Mouse (Mus musculus): ENCODE results near the gene Serpina1e.
"Not testable (repeated sequence)": the region's sequence is repeated elsewhere in the genome, so short reads cannot be mapped to it uniquely, and the experiment has no call there.

Gene Serpina1e

GRCm38 (mm10) chr12:103963288-103963687, 4.5 kb upstream of the Serpina1e start:
- in situ Hi-C loops (cut with MboI, MseI), result loop anchor here (25.0 kb wide), 1 partner anchor 1374 kb away; the partner anchor contains the start of gene Tunar

DNA sequence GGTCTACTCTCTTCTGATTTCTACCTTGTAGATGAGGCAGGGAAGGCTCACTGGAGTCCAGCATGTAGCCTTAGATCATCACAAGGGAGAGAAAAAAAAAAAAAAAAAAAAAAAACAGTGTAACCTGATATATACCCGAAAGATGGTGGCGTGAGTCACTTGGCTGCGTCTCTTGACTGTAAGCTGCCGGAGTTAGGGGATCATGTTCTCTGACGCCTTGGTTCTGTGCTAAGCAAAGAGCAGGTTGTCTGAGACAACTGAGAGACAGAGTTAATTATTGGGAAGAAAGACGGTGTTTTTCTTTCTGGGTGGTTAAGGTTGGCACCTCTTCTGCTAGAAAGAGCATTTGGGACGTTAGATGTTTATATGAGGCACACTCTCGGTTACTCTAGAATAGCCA, 4.1 kb upstream of the Serpina1e start:
- in situ Hi-C loops (cut with MboI, MseI), result loop anchor here (25.0 kb wide), 1 partner anchor 1374 kb away; the partner anchor contains the start of gene Tunar

DNA sequence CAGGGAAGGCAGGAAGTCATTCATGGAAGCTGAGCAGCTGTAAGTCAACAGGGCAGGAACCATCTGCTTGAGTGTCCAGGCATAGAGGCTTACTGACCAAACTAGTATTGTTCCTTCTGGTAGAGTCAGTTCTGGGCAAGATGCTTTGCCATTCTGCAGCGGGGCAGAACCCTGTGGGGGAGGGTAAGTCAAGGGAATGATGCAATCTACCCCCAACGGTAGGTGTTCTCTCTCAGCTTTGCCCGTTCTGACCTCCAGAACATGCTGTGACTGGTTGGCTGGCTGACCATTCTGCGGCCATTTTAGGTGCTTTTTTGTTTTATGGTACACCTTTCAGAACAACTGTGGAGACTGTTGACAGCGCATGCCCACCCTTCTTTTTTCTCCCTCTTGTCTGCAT, 3.6 kb upstream of the Serpina1e start:
- in situ Hi-C loops (cut with MboI, MseI), result loop anchor here (25.0 kb wide), 1 partner anchor 1375 kb away; the partner anchor contains the start of gene Tunar

GRCm38 (mm10) chr12:103961716-103962115, 2.9 kb upstream of the Serpina1e start:
- in situ Hi-C loops (cut with MboI, MseI), result loop anchor here (25.0 kb wide), 1 partner anchor 1376 kb away; the partner anchor contains the start of gene Tunar

DNA sequence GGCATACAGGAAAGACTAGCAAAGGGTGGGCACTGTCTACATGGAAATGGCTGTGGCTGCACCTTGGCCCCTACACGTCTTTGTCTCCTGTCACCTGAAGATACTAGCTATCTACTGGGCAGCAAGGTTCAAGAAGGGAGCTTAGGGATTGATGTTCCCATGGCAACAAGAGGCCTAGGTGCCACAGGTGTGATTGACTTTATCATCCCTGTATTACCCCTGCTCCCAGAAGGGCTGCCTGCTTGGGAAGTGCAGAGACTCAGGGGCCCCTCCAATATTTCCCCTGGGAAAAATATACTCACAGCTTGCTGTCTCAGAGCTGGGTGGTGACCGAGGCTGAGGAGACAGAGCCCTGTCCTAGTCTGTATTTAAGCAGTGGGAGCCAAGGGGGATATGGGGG, 2.2 kb downstream of the Serpina1e start:
- in situ Hi-C loops (cut with MboI, MseI), result loop anchor here (5.0 to 25.0 kb wide), 2 partner anchors 49 to 1381 kb away; partner anchors contain the start of gene Tunar

GRCm38 (mm10) chr12:103952972-103953371, 5.8 kb downstream of the Serpina1e start:
- in situ Hi-C loops (cut with MboI, MseI), result loop anchor here (25.0 kb wide), 1 partner anchor 1384 kb away; the partner anchor contains the start of gene Tunar

DNA sequence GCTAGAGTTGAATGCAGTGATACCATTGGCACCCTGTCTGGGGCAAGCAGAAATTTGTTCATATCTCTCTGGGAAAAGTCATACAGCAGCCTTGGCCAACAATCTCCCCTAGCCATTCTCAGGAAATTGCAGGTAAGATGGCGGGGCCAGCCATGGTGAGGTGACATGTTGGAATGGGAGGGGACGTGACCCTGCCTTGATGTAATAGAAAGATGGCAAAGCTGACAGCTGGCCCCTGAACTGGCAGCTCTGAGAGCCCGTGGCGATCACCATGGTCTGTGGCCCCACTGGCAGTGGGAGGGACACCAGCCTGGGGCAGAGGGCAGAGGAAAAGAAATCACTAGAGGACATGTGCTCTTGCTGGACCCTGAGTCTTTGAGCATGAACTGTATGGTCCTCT, 12.5 kb downstream of the Serpina1e start:
- in situ Hi-C loops (cut with MboI, MseI), result no loop called here

DNA sequence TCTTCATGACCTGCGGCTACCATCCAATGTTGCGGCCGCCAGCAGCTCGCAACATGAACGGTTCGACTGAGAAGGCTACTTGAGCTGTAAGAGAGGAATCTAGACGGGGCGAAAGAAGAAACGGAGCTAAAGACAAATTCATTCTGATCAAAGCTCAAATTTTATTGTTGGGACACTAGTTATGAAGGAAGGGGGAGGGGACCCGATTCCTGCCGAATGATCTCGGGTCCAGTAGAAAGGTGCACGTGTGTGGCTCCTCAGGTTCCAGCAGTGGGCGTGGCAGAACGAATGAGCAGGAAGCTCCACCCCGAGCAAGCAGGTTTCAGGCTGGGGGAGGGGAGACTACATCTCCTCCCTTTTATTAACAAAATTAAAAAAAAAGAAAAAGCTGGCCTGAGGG, 49.6 kb downstream of the Serpina1e start:
- in situ Hi-C loops (cut with MboI, MseI), result loop anchor here (5.0 kb wide), 1 partner anchor 48 kb away; the partner anchor contains the start of gene Serpina1e

GRCm38 (mm10) chr12:103907746-103908145, 51.0 kb downstream of the Serpina1e start:
- in situ Hi-C loops (cut with MboI, MseI), result loop anchor here (5.0 kb wide), 1 partner anchor 50 kb away; the partner anchor contains the start of gene Serpina1e

DNA sequence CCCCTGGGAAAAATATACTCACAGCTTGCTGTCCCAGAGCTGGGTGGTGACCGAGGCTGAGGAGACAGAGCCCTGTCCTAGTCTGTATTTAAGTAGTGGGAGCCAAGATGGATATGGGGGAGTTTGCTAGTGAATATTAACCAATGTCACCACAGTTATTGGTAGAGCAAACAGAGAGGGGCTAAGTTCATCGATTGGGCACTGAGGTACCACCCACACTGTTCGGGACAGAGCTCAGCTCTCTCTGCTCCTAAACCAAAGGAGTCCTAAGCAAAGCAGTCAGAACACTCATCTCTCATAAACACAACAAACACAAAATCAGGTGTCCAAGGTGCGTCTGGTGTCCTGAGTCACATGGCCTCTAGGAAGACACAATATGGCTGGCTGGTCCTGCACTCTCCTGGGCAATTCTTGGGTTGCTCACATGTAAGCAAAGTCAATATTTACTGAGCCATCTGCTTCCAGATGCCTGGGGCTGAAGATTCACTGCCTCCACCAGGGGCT, 53.9 kb downstream of the Serpina1e start, which contains the start of gene Serpina1c:
TSS of gene Serpina1c (minus strand) at position 51 of the 504 bp plus-strand sequence.
- in situ Hi-C loops (cut with MboI, MseI), result loop anchor here (5.0 kb wide), 1 partner anchor 52 kb away; the partner anchor contains the start of gene Serpina1e

DNA sequence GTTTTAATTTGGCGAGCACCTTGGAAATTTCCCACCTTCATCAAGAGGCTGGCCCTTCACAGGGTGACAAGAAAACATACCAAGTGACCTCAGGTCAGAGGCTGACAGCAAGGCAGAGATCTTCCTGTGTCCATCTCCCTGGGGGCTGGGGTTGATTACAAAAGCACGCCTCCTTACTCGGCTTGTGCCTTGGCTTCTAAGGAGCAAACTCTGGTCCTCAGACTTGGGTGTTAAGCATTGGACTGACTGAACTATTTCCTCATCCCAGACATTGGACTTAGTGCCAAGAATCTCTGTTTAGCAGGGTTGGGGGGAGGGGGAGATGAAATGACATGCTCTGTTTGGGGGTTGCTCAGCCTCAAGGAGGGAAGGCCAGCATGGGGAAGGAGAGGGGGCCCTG, 56.8 kb downstream of the Serpina1e start:
- in situ Hi-C loops (cut with MboI, MseI), result not testable (repeated sequence)
